8 mouse cellular contexts compared by ENCODE assay signal in the genomic region with DNA sequence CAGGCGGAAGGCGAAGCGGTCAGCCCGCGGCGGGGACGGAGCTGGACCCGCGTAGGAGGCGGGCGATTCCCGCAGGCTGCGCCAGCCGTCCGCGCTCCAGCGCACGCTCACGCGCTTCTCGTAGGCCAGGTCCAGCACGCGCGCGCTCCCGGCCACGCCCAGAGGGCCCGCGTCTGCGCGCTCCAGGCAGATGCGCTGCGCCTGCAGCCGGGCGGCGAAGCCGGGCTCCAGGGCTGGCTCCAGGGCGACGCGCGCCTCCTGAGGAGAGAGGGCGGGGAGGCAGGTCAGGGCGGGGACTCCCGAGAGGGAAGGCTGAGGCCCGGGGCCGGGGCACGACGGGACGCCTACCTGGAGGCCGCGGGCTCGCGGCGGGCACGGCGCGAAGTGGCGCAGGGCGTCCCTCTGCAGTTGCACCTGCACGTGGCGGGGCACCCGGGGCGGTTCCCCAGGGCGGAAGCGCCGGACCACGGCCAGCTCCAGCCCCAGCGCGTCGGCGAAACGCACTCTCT. TPM values are rescaled to one million over a fixed set of nuclear protein-coding genes. Genes with fewer than 3 reads are reported as not detected.
DNase-seq lines count a peak whose midpoint lies in the region; ATAC-seq and TF ChIP-seq lines count a peak whose summit lies in the region.

No protein-coding gene starts in this region.

- peaks cover 2 to 14% of the 10 kb centered on the region in 2 experiments for H3K4me1 ChIP-seq in CH12.LX (ENCODE audit: control insufficient read depth in 1 of 2, insufficient read depth in 2 of 2)
- H3K4me1 ChIP-seq in forebrain, embryonic 12.5 days = peaks cover 16% of the 10 kb centered on the region
- peaks cover 11% of the 10 kb centered on the region; the same call in 1 of the 2 replicates for H3K4me1 ChIP-seq in heart, postnatal 0 days (ENCODE audit: control insufficient read depth, insufficient read depth)
- H3K4me1 ChIP-seq in neural tube, embryonic 15.5 days = peaks cover 16% of the 10 kb centered on the region

- under 1% methylated on average over 52 of the region's 72 CpGs for WGBS in forebrain, embryonic 12.5 days
- under 1% methylated on average over 53 of the region's 72 CpGs for WGBS in heart, postnatal 0 days
- WGBS in neural tube, embryonic 15.5 days = under 1% methylated on average over 61 of the region's 72 CpGs

- peaks cover 35% of the 10 kb centered on the region for H3K27me3 ChIP-seq in CH12.LX (replicated peaks)
- H3K27me3 ChIP-seq in forebrain, embryonic 12.5 days = peaks cover 10% of the 10 kb centered on the region; the same call in 1 of the 2 replicates
- no peaks in the 10 kb centered on the region for H3K27me3 ChIP-seq in heart, postnatal 0 days (ENCODE audit: control insufficient read depth, insufficient read depth, low read length)
- no peaks in the 10 kb centered on the region; the same call in 1 of the 2 replicates for H3K27me3 ChIP-seq in neural tube, embryonic 15.5 days (replicated peaks)

- H3K36me3 ChIP-seq in CH12.LX (replicated peaks in 1 of 2; ENCODE audit: control insufficient read depth in 1 of 2, insufficient read depth in 1 of 2, low read length in 1 of 2) = no peaks in the 10 kb centered on the region
- H3K36me3 ChIP-seq in forebrain, embryonic 12.5 days (replicated peaks) = no peaks in the 10 kb centered on the region
- no peaks in the 10 kb centered on the region for H3K36me3 ChIP-seq in heart, postnatal 0 days (replicated peaks; ENCODE audit: control insufficient read depth, insufficient read depth, low read length)
- no peaks in the 10 kb centered on the region for H3K36me3 ChIP-seq in neural tube, embryonic 15.5 days

- no peak for TF ChIP-seq RAD21 in CH12.LX (IDR thresholded peaks at IDR 0.05; ENCODE audit: low read depth, low read length)

- H3K4me2 ChIP-seq in CH12.LX (ENCODE audit: insufficient read depth, low read depth, poor library complexity, severe bottlenecking) = peak overlapping the region; percentile 46
- peak overlapping the region; percentile 92 for H3K4me2 ChIP-seq in forebrain, embryonic 12.5 days
- H3K4me2 ChIP-seq in heart, postnatal 0 days (ENCODE audit: low read depth, low read length) = peak overlapping the region; percentile 98
- H3K4me2 ChIP-seq in neural tube, embryonic 15.5 days = peak overlapping the region; percentile 96

- TF ChIP-seq CTCF in CH12.LX (conservative IDR thresholded peaks at IDR 0.05 in 1 of 2, IDR thresholded peaks at IDR 0.05 in 1 of 2; ENCODE audit: low read depth in 2 of 2, low read length in 2 of 2) = no peak
- TF ChIP-seq CTCF in heart, postnatal 0 days (IDR thresholded peaks at IDR 0.05; ENCODE audit: low read depth) = no peak

- peak; percentile 93 for ATAC-seq in forebrain, embryonic 12.5 days (ENCODE audit: low FRiP score)
- ATAC-seq in heart, postnatal 0 days (ENCODE audit: insufficient read depth, low read depth) = peak; percentile 88
- ATAC-seq in neural tube, embryonic 15.5 days (ENCODE audit: low FRiP score) = peak; percentile 92

- H3K79me2 ChIP-seq in CH12.LX (replicated peaks; ENCODE audit: control insufficient read depth, extremely low read depth, insufficient read depth, poor library complexity, severe bottlenecking) = no peaks in the 10 kb centered on the region

- dilution Hi-C loops in CH12.LX (cut with MboI; ENCODE audit: extremely low pct_ligation_motif_present, extremely low pct_unique_long_range_greater_than_20kb, low sequenced_read_pairs) = no loop called here

- TF ChIP-seq POLR2A in CH12.LX (IDR thresholded peaks at IDR 0.05; ENCODE audit: low read depth, low read length) = peak; percentile 74

- in situ Hi-C loops in CH12.LX (cut with MboI; ENCODE audit: low pct_ligation_motif_present, low pct_unique_long_range_greater_than_20kb, low sequenced_read_pairs) = no loop called here

- H3K9ac ChIP-seq in CH12.LX (ENCODE audit: insufficient read depth, low read depth) = peak overlapping the region; percentile 75
- H3K9ac ChIP-seq in forebrain, embryonic 12.5 days = peak overlapping the region; percentile 82
- H3K9ac ChIP-seq in heart, postnatal 0 days (replicated peaks; ENCODE audit: low read depth, low read length) = peak overlapping the region; percentile 69
- H3K9ac ChIP-seq in neural tube, embryonic 15.5 days (replicated peaks) = peak overlapping the region; percentile 84

- TF ChIP-seq EP300 in CH12.LX (IDR thresholded peaks at IDR 0.05; ENCODE audit: low read length) = no peak
- TF ChIP-seq EP300 in heart, postnatal 0 days (IDR thresholded peaks at IDR 0.05; ENCODE audit: low read depth) = no peak

- peak overlapping the region; percentile 49 to 96 (median 66) for H3K4me3 ChIP-seq in CH12.LX (replicated peaks in 1 of 3; ENCODE audit: low read depth in 2 of 3, low read length in 2 of 3, poor library complexity in 1 of 3)
- H3K4me3 ChIP-seq in forebrain, embryonic 12.5 days (replicated peaks) = peak overlapping the region; percentile 75
- peak overlapping the region; percentile 85 for H3K4me3 ChIP-seq in heart, postnatal 0 days (ENCODE audit: low read depth, low read length)
- H3K4me3 ChIP-seq in neural tube, embryonic 15.5 days (replicated peaks) = peak overlapping the region; percentile 71

- H3K27ac ChIP-seq in CH12.LX (ENCODE audit: insufficient read depth, low read depth) = no peak overlapping the region
- H3K27ac ChIP-seq in forebrain, embryonic 12.5 days = peak overlapping the region; percentile 89
- H3K27ac ChIP-seq in heart, postnatal 0 days (ENCODE audit: low read depth) = peak overlapping the region; percentile 79
- H3K27ac ChIP-seq in neural tube, embryonic 15.5 days (replicated peaks) = peak overlapping the region; percentile 95

- peak; percentile 76 for DNase-seq in CH12.LX (ENCODE audit: extremely low read depth)
- DNase-seq in c-Kit-positive CD71-positive TER-119-positive erythroid progenitor cells, embryonic 14.5 days (ENCODE audit: low spot score) = peak; percentile 78
- DNase-seq in heart, postnatal 0 days (ENCODE audit: low spot score) = peak; percentile 72
- peak; percentile 90 to 95 for DNase-seq in kidney, postnatal 4 days
- peak; percentile 91 to 94 for DNase-seq in lung, adult 18-20 months
- DNase-seq in testis, postnatal 10 days (ENCODE audit: low spot score) = peak; percentile 94

- no peaks in the 10 kb centered on the region for H3K9me3 ChIP-seq in CH12.LX (replicated peaks; ENCODE audit: low read length)
- H3K9me3 ChIP-seq in forebrain, embryonic 12.5 days = no peaks in the 10 kb centered on the region
- no peaks in the 10 kb centered on the region for H3K9me3 ChIP-seq in heart, postnatal 0 days (replicated peaks; ENCODE audit: control insufficient read depth, low read length)
- H3K9me3 ChIP-seq in neural tube, embryonic 15.5 days (replicated peaks) = no peaks in the 10 kb centered on the region

TF ChIP-seq in CH12.LX, 34 proteins besides CTCF, POLR2A, EP300 and RAD21 (continues in another document):
- TF ChIP-seq MAZ (IDR thresholded peaks at IDR 0.05; ENCODE audit: low read depth, low read length) = no peak
- TF ChIP-seq POLR2AphosphoS2 (IDR thresholded peaks at IDR 0.05; ENCODE audit: low read depth, low read length) = no peak
- no peak for TF ChIP-seq SMC3 (IDR thresholded peaks at IDR 0.05; ENCODE audit: low read depth, low read length)

RNA-seq across cellular contexts. Expression of a gene that starts 0.8 kb away (rescaled TPM):
- total RNA-seq in CH12.LX (2012; rRNA removed) = 1.3 and 1.6 TPM in 2 replicates
- 0.51 and 0.55 TPM in 2 replicates for total RNA-seq in CH12.LX (2014; rRNA removed)
- 1.2 and 1.4 TPM in 2 replicates for polyA plus RNA-seq in CH12.LX (2012; ENCODE audit: insufficient read length, low read depth)
- polyA plus RNA-seq in forebrain, embryonic 12.5 days (2016; fragmentation: Nextera tagmentation; extraction: Ambion mirVana) = 1.1 and 1.3 TPM in 2 replicates
- total RNA-seq in heart, postnatal 0 days (2014; rRNA removed; ENCODE audit: low replicate concordance) = 0.08 and 1.3 TPM in 2 replicates
- polyA plus RNA-seq in heart, postnatal 0 days (2015; fragmentation: Nextera tagmentation; extraction: Ambion mirVana) = 0.79 and 1.3 TPM in 2 replicates
- 4.0 and 4.1 TPM in 2 replicates for polyA plus RNA-seq in neural tube, embryonic 15.5 days (2015; fragmentation: Nextera tagmentation; extraction: Ambion mirVana)

RNA-seq across cellular contexts. Expression of a gene that starts 5.8 kb away (rescaled TPM):
- total RNA-seq in CH12.LX (2012; rRNA removed) = 2.3 and 3.7 TPM in 2 replicates
- total RNA-seq in CH12.LX (2014; rRNA removed) = 3.5 TPM in 2 replicates
- 2.3 and 7.2 TPM in 2 replicates for polyA plus RNA-seq in CH12.LX (2012; ENCODE audit: insufficient read length, low read depth)
- 13.9 and 18.5 TPM in 2 replicates for polyA plus RNA-seq in forebrain, embryonic 12.5 days (2016; fragmentation: Nextera tagmentation; extraction: Ambion mirVana)
- 4.5 and 5.1 TPM in 2 replicates for total RNA-seq in heart, postnatal 0 days (2014; rRNA removed; ENCODE audit: low replicate concordance)
- polyA plus RNA-seq in heart, postnatal 0 days (2015; fragmentation: Nextera tagmentation; extraction: Ambion mirVana) = 4.3 and 5.4 TPM in 2 replicates
- polyA plus RNA-seq in neural tube, embryonic 15.5 days (2015; fragmentation: Nextera tagmentation; extraction: Ambion mirVana) = 10.6 and 14.5 TPM in 2 replicates

RNA-seq across cellular contexts. Expression of a gene that starts 6.6 kb away (rescaled TPM):
- total RNA-seq in CH12.LX (2012; rRNA removed) (4.8 and 6.2 TPM in 2 replicates), CH12.LX (2014; rRNA removed) (0.32 and 0.50 TPM in 2 replicates)
- polyA plus RNA-seq in CH12.LX (2012; ENCODE audit: insufficient read length, low read depth) = 0.46 and 0.76 TPM in 2 replicates
- polyA plus RNA-seq in forebrain, embryonic 12.5 days (2016; fragmentation: Nextera tagmentation; extraction: Ambion mirVana) = 3.3 and 3.4 TPM in 2 replicates
- total RNA-seq in heart, postnatal 0 days (2014; rRNA removed; ENCODE audit: low replicate concordance) = 20.6 and 31.1 TPM in 2 replicates
- polyA plus RNA-seq in heart, postnatal 0 days (2015; fragmentation: Nextera tagmentation; extraction: Ambion mirVana) = 2.9 and 3.3 TPM in 2 replicates
- polyA plus RNA-seq in neural tube, embryonic 15.5 days (2015; fragmentation: Nextera tagmentation; extraction: Ambion mirVana) = 3.4 and 4.0 TPM in 2 replicates

RNA-seq across cellular contexts. Expression of a gene that starts 6.6 kb away (rescaled TPM):
- total RNA-seq in CH12.LX (2012; rRNA removed) (0.13 TPM in 1 of 2 replicates, not detected in the other), CH12.LX (2014; rRNA removed) (not detected in 2 replicates)
- polyA plus RNA-seq in CH12.LX (2012; ENCODE audit: insufficient read length, low read depth) = not detected in 2 replicates
- 0.27 TPM in 1 of 2 replicates, not detected in the other for polyA plus RNA-seq in forebrain, embryonic 12.5 days (2016; fragmentation: Nextera tagmentation; extraction: Ambion mirVana)
- total RNA-seq in heart, postnatal 0 days (2014; rRNA removed; ENCODE audit: low replicate concordance) = not detected in 2 replicates
- 0.18 TPM in 1 of 2 replicates, not detected in the other for polyA plus RNA-seq in heart, postnatal 0 days (2015; fragmentation: Nextera tagmentation; extraction: Ambion mirVana)
- not detected in 2 replicates for polyA plus RNA-seq in neural tube, embryonic 15.5 days (2015; fragmentation: Nextera tagmentation; extraction: Ambion mirVana)

RNA-seq across cellular contexts. Expression of a gene that starts 15.7 kb away (rescaled TPM):
- total RNA-seq in CH12.LX (2012; rRNA removed) (56.8 and 73.7 TPM in 2 replicates), CH12.LX (2014; rRNA removed) (85.5 and 88.0 TPM in 2 replicates)
- polyA plus RNA-seq in CH12.LX (2012; ENCODE audit: insufficient read length, low read depth) = 275 and 302 TPM in 2 replicates
- polyA plus RNA-seq in forebrain, embryonic 12.5 days (2016; fragmentation: Nextera tagmentation; extraction: Ambion mirVana) = 199 and 211 TPM in 2 replicates
- 27.6 and 44.5 TPM in 2 replicates for total RNA-seq in heart, postnatal 0 days (2014; rRNA removed; ENCODE audit: low replicate concordance)
- polyA plus RNA-seq in heart, postnatal 0 days (2015; fragmentation: Nextera tagmentation; extraction: Ambion mirVana) = 35.0 and 36.2 TPM in 2 replicates
- 148 and 158 TPM in 2 replicates for polyA plus RNA-seq in neural tube, embryonic 15.5 days (2015; fragmentation: Nextera tagmentation; extraction: Ambion mirVana)

Comparison
In these comparisons a context has a peak if more than half of its experiments do, and no peak if none do; other contexts are left out.
1. H3K4me2 ChIP-seq: peak in every context shown above with its lines; median percentile 98 in heart, postnatal 0 days; 96 in neural tube, embryonic 15.5 days; 92 in forebrain, embryonic 12.5 days; 46 in CH12.LX.